Comparison of ENCODE assay signal across 8 mouse cellular contexts in the genomic region with DNA sequence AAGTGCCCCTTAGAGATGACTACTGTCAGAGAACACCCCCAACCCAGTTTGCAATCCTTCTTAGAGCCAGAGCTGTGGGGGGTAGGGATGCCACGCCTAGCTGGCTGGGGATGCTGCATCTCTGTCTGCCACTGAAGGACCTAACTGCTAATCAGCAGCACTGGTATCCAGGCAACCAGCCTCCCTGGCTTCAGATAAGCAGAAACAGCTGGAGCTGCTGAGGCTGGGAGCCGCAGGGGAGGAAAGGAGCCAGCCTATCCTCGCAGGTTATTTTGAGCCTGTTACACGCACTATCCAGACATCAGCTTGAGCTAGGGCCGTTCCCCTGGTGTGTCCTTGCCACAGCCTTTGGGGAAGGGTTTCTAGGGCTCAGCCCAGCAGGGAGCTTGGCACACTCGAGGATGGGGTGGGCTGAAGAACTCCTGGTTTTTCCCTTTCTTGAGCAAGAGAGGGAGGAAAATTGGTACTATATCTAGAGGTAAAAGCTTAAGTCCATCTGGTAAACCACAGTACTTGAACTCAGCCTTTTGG.
DNase-seq lines count a peak whose midpoint lies in the region; ATAC-seq and TF ChIP-seq lines count a peak whose summit lies in the region.

No protein-coding gene starts in this region.

- no peak overlapping the region for H3K4me2 ChIP-seq in lung, embryonic 14.5 days
- H3K4me2 ChIP-seq in hindbrain, embryonic 16.5 days (ENCODE audit: low read length), result peak overlapping the region; percentile 28

- no peak overlapping the region for H3K9ac ChIP-seq in lung, embryonic 14.5 days
- peak overlapping the region; percentile 62 for H3K9ac ChIP-seq in hindbrain, embryonic 16.5 days (ENCODE audit: low read depth, low read length)

- H3K9me3 ChIP-seq in lung, embryonic 14.5 days (ENCODE audit: low read depth, low read length), result no peaks in the 10 kb centered on the region
- H3K9me3 ChIP-seq in hindbrain, embryonic 16.5 days (ENCODE audit: control insufficient read depth, low read length), result no peaks in the 10 kb centered on the region

- H3K4me1 ChIP-seq in lung, embryonic 14.5 days (ENCODE audit: insufficient read depth), result peaks cover 30% of the 10 kb centered on the region
- peaks cover 47% of the 10 kb centered on the region for H3K4me1 ChIP-seq in hindbrain, embryonic 16.5 days (ENCODE audit: control insufficient read depth, insufficient read depth, low read depth, low read length)

- peak; percentile 77 for DNase-seq in lung, embryonic 14.5 days
- DNase-seq in lung, postnatal 14 days, result no peak
- peak; percentile 65 to 83 for DNase-seq in gastrocnemius, adult 8-10 months (ENCODE audit: low spot score in 2 of 2)
- peak; percentile 70 to 75 for DNase-seq in spleen, postnatal 4 days (ENCODE audit: low spot score in 2 of 2)
- no peak for DNase-seq in urinary bladder, adult 2 months (ENCODE audit: low spot score)

- peak overlapping the region; percentile 81; the same call in 1 of the 2 replicates for H3K27ac ChIP-seq in lung, embryonic 14.5 days (ENCODE audit: low read depth)
- H3K27ac ChIP-seq in hindbrain, embryonic 16.5 days (ENCODE audit: low read depth, low read length), result peak overlapping the region; percentile 95

- TF ChIP-seq CTCF in lung, embryonic 14.5 days (IDR thresholded peaks at IDR 0.05; ENCODE audit: low read depth), result no peak

- 6% methylated on average over 6 of the region's 6 CpGs for WGBS in lung, embryonic 14.5 days
- WGBS in hindbrain, embryonic 16.5 days, result 1% methylated on average over 6 of the region's 6 CpGs

- no peaks in the 10 kb centered on the region for H3K36me3 ChIP-seq in lung, embryonic 14.5 days (ENCODE audit: insufficient read depth)
- H3K36me3 ChIP-seq in hindbrain, embryonic 16.5 days (ENCODE audit: control insufficient read depth, insufficient read depth, low read length), result no peaks in the 10 kb centered on the region

- no peak overlapping the region for H3K4me3 ChIP-seq in lung, embryonic 14.5 days (ENCODE audit: low read depth, low read length)
- no peak overlapping the region for H3K4me3 ChIP-seq in hindbrain, embryonic 16.5 days (ENCODE audit: low read length)

- peak; percentile 44 for ATAC-seq in lung, embryonic 14.5 days (ENCODE audit: insufficient read depth)
- peak; percentile 60; the same call in 1 of the 2 replicates for ATAC-seq in common myeloid progenitor, adult 5-6 weeks (replicated peaks; ENCODE audit: low read depth, poor library complexity, severe bottlenecking)
- peak; percentile 87 for ATAC-seq in hindbrain, embryonic 16.5 days
- peak; percentile 84 for ATAC-seq in megakaryocyte progenitor cell, adult 5-6 weeks (replicated peaks; ENCODE audit: poor library complexity)

- no peaks in the 10 kb centered on the region for H3K27me3 ChIP-seq in lung, embryonic 14.5 days (ENCODE audit: insufficient read depth, low read length)
- no peaks in the 10 kb centered on the region for H3K27me3 ChIP-seq in hindbrain, embryonic 16.5 days (replicated peaks; ENCODE audit: control insufficient read depth, insufficient read depth, low read length)

Comparison
In these comparisons a context has a peak if more than half of its experiments do, and no peak if none do; other contexts are left out.
1. DNase-seq: peak in lung, embryonic 14.5 days (single experiment), gastrocnemius, adult 8-10 months (2 of 2) and spleen, postnatal 4 days (2 of 2); none in lung, postnatal 14 days (single experiment) and urinary bladder, adult 2 months (single experiment).
2. Peak in every context shown above with its lines, with median percentiles within 50 percentile points of each other: ATAC-seq.